23 mouse cellular contexts compared by ENCODE assay signal in genomic region chr9:113162897-113163874, GRCm38 (mm10).
DNase-seq lines count a peak whose midpoint lies in the region; ATAC-seq lines count a peak whose summit lies in the region.
"Had no signal": no experiment of that assay in that cellular context is flagged by ENCODE, and none has a peak within 500 bp of the region (broad histone marks: within the 10 kb centered on the region; RNA-seq: fewer than 3 reads in every experiment).

No protein-coding gene starts in this region.

- no peak overlapping the region for H3K4me3 ChIP-seq in hindbrain, embryonic 11.5 days (ENCODE audit: low read depth, low read length)
- H3K4me3 ChIP-seq in hindbrain, embryonic 10.5 days: no peak overlapping the region
- no peak overlapping the region for H3K4me3 ChIP-seq in midbrain, embryonic 13.5 days (replicated peaks)
- H3K4me3 ChIP-seq: heart, embryonic 13.5 days; intestine, embryonic 15.5 days; limb, embryonic 13.5 days; lung, embryonic 15.5 days had no signal

- ATAC-seq in hindbrain, embryonic 11.5 days (ENCODE audit: low FRiP score): peak; percentile 57; the same call in 1 of the 2 replicates
- ATAC-seq in midbrain, embryonic 13.5 days: 0 out of 2 replicates have a peak, but pooled peaks have one; percentile 27
- ATAC-seq: intestine, embryonic 15.5 days had no signal

- intact Hi-C loops in gastrocnemius, postnatal 14 days (cut with DNase I; ENCODE audit: low total_unique reads): no loop called here

- no peaks in the 10 kb centered on the region for H3K9me3 ChIP-seq in hindbrain, embryonic 11.5 days (ENCODE audit: control insufficient read depth, low read length)
- H3K9me3 ChIP-seq in hindbrain, embryonic 10.5 days: no peaks in the 10 kb centered on the region
- H3K9me3 ChIP-seq in midbrain, embryonic 13.5 days: no peaks in the 10 kb centered on the region
- H3K9me3 ChIP-seq: heart, embryonic 13.5 days; intestine, embryonic 15.5 days; limb, embryonic 13.5 days; lung, embryonic 15.5 days had no signal

- WGBS in hindbrain, embryonic 11.5 days: 74% methylated on average over 12 of the region's 12 CpGs
- 86% methylated on average over 12 of the region's 12 CpGs for WGBS in hindbrain, embryonic 10.5 days
- WGBS in midbrain, embryonic 13.5 days: 72% methylated on average over 12 of the region's 12 CpGs

- H3K4me1 ChIP-seq in hindbrain, embryonic 11.5 days (replicated peaks; ENCODE audit: control insufficient read depth, insufficient read depth, low read length): no peaks in the 10 kb centered on the region
- no peaks in the 10 kb centered on the region for H3K4me1 ChIP-seq in hindbrain, embryonic 10.5 days (replicated peaks)
- H3K4me1 ChIP-seq in midbrain, embryonic 13.5 days (replicated peaks): peaks cover 7% of the 10 kb centered on the region; the same call in 1 of the 2 replicates
- H3K4me1 ChIP-seq: heart, embryonic 13.5 days; intestine, embryonic 15.5 days; lung, embryonic 15.5 days had no signal

- no peaks in the 10 kb centered on the region for H3K36me3 ChIP-seq in hindbrain, embryonic 11.5 days (ENCODE audit: control insufficient read depth, insufficient read depth, low read length)
- H3K36me3 ChIP-seq in hindbrain, embryonic 10.5 days: no peaks in the 10 kb centered on the region
- H3K36me3 ChIP-seq in midbrain, embryonic 13.5 days: no peaks in the 10 kb centered on the region
- H3K36me3 ChIP-seq: heart, embryonic 13.5 days; intestine, embryonic 15.5 days; limb, embryonic 13.5 days; lung, embryonic 15.5 days had no signal

- H3K9ac ChIP-seq in hindbrain, embryonic 11.5 days (ENCODE audit: low read depth, low read length): no peak overlapping the region
- H3K9ac ChIP-seq in midbrain, embryonic 13.5 days (replicated peaks): no peak overlapping the region
- H3K9ac ChIP-seq: heart, embryonic 13.5 days; intestine, embryonic 15.5 days; limb, embryonic 13.5 days; liver, embryonic 14.5 days; lung, embryonic 15.5 days had no signal

- H3K27ac ChIP-seq in hindbrain, embryonic 11.5 days (ENCODE audit: low read depth, low read length): no peak overlapping the region
- no peak overlapping the region for H3K27ac ChIP-seq in hindbrain, embryonic 10.5 days
- no peak overlapping the region for H3K27ac ChIP-seq in midbrain, embryonic 13.5 days
- H3K27ac ChIP-seq: heart, embryonic 13.5 days; intestine, embryonic 15.5 days; limb, embryonic 13.5 days; liver, embryonic 14.5 days; lung, embryonic 15.5 days; macrophage; stomach, postnatal 0 days had no signal

- H3K4me2 ChIP-seq in hindbrain, embryonic 11.5 days (replicated peaks; ENCODE audit: low read depth, low read length): no peak overlapping the region
- H3K4me2 ChIP-seq in midbrain, embryonic 13.5 days (replicated peaks): no peak overlapping the region
- H3K4me2 ChIP-seq: heart, embryonic 13.5 days; intestine, embryonic 15.5 days; limb, embryonic 13.5 days; lung, embryonic 15.5 days had no signal

- H3K27me3 ChIP-seq in hindbrain, embryonic 11.5 days (ENCODE audit: control insufficient read depth, insufficient read depth, low read length): no peaks in the 10 kb centered on the region
- H3K27me3 ChIP-seq in hindbrain, embryonic 10.5 days (ENCODE audit: insufficient read depth, poor library complexity, severe bottlenecking): no peaks in the 10 kb centered on the region
- H3K27me3 ChIP-seq in midbrain, embryonic 13.5 days: no peaks in the 10 kb centered on the region
- H3K27me3 ChIP-seq: heart, embryonic 13.5 days; intestine, embryonic 15.5 days; limb, embryonic 13.5 days; lung, embryonic 15.5 days had no signal

- DNase-seq in hindbrain, embryonic 11.5 days (ENCODE audit: low spot score): no peak
- DNase-seq in hindbrain, embryonic 10.5 days (ENCODE audit: low spot score): no peak
- DNase-seq in right cerebral cortex, postnatal 10 days (ENCODE audit: low spot score in 2 of 2): peak; percentile 40 to 60
- no peak for DNase-seq in right cerebral cortex, adult 2 months (ENCODE audit: low spot score in 2 of 2)
- no peak for DNase-seq in gastrocnemius, postnatal 14 days
- no peak for DNase-seq in kidney, adult 8-10 months
- no peak for DNase-seq in cerebellum, postnatal 25 days
- DNase-seq: adrenal gland, postnatal 25 days; B cell, adult 2 months; cerebellum, adult 18-20 months; cerebellum, postnatal 36 days; heart, adult 18-20 months; kidney, postnatal 4 days; right cerebral cortex, postnatal 4 days; thymus, postnatal 14 days had no signal

Comparison
In these comparisons a context has a peak if more than half of its experiments do, and no peak if none do; other contexts are left out.
1. DNase-seq: peak in right cerebral cortex, postnatal 10 days (2 of 2); none in hindbrain, embryonic 11.5 days (single experiment), hindbrain, embryonic 10.5 days (single experiment), right cerebral cortex, adult 2 months (0 of 2), gastrocnemius, postnatal 14 days (single experiment), kidney, adult 8-10 months (0 of 2) and cerebellum, postnatal 25 days (0 of 2).